Mouse (Mus musculus): Measurements from ENCODE around the gene Hspa13.

Gene Hspa13

DNA sequence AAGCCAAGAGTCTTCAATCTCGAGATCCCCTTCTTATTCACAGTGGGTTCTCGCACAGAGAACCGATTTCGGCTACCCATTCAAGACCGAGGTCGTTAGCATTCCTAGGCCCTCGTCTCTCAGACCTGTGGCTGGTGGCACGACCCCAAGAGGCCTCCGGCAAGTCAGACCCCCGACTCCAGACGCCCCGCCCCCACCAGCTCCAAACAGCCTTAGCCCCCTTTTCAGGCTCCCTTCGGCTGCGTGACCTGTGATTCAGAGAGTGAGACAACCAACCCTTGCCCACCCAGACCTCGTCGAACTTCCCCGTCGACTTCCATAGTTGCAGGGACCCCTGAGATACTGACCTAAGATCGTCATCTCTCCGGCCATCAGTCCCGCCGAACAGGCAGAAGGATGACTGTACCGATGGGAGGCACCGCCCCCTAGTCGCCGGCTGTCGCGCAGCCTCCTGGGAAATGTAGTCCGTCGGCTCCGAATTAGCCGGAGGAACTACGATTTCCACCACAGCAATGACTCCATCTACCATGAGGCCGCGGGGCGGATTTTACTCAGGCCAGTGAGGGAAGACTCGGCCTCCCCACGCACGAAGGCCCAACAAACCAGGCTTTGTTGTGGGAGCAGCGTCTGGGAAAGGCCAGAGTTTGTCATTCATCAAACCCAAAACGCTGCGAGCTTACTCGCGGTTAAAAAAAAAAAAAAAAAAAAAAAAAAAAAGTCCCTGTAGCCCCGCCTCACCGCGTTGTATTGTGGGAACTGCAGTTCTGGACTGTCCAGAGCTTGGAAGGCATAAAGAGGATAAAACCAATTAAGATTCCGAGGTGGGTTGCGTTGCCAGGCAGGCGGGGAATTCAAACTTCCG lies at the start of gene Hspa13:
Hspa13 (minus strand) TSS at position 717 of the 862 bp plus-strand sequence.
- DNase-seq (ENCODE audit: low spot score in 2 of 2), result peak; percentile 94 to 97

DNA sequence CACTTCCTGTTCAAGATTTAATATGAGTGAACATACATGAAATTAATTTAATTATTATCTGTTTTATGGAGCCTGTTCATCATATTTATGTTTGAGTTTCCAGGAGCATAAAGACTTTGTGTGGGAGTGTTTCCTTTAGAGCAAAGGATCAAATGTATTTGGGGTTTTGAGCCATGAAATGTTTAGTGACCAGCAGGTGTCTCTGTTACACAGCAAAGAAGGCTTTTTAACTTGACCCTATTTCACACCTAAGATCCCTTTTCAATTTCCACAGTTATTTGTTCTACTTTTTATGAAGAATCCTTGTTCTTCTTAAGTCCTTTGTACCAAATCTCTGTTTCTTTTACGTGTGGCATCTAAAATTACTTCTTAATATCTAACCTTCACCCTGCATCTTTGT lies 12.4 kb upstream of the Hspa13 start:
- DNase-seq (ENCODE audit: low spot score in 2 of 2), result no peak

DNA sequence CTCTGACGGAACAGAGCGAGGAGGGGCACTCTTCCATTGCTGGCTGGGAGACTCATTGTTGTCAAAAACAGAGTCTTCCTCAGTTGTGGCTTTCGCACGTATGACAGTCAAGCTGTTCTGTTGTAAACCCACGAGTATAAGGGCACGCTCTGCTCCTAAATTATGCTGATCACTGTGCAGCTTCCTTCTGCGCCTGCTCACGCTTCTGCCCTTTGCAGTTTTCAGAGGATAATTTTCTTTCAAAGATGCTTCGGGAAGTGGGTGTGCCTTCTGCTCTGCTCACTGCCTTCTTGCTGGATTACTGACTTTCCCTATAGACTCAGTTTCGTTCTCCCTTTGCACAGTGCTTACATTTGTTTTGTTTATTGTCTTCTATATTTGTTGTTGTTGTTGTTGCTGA lies 6.3 kb upstream of the Hspa13 start:
- DNase-seq (ENCODE audit: low spot score in 2 of 2), result no peak

DNA sequence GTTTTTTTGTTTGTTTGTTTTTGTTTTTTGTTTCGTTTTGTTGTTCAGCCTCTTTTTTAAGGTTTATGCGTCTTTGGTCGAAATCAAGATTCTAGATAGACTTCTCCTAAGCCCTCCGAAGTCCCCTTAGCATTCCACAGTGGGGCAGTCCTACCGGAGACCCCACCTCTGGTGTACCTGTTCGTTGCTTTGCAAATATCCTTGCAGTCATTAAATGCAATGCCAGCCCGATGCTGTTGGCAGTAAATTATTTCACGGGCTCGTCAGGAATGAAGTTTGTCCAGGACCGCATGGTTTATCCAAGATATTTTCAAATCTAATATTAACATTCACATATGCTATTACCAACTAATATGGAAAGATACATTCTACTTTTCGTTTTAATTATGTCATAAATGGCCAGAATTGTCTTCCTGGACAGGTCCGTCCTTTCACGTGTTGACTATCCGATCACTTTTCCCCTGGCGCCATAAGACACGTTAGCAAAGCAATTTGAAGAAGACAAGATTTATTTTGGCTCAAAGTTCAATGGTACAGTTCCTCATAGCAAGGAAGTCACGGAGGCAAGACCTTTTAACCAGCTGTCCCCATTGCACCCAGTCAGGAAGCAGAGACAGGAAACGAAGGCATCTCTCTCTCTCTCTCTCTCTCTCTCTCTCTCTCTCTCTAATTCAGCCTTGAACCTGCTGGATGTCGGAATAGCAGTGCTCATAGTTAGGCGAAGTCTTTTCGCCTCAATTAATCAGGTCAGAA lies 522 bp upstream of the Hspa13 start:
- no peak for DNase-seq (ENCODE audit: low spot score in 2 of 2)

DNA sequence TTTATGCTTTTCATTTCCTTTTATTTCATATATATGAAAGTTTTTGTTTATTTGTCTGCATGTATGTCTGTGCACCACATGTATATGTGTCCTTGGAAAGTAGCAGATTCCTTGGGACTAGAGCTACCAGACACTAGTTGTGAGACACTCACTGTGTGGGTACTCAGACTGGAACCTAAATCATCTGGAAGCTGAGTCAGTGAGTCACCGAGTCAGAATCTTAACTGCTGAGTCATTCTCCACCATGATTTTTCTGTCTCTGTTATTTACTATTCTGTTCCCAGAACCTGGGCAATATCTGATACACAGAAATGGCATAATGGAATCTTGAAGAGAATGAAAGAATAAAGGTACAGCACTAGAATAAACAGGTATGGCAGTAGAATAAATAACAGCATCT lies 14.0 kb downstream of the Hspa13 start:
- no peak for DNase-seq (ENCODE audit: low spot score in 2 of 2)

DNA sequence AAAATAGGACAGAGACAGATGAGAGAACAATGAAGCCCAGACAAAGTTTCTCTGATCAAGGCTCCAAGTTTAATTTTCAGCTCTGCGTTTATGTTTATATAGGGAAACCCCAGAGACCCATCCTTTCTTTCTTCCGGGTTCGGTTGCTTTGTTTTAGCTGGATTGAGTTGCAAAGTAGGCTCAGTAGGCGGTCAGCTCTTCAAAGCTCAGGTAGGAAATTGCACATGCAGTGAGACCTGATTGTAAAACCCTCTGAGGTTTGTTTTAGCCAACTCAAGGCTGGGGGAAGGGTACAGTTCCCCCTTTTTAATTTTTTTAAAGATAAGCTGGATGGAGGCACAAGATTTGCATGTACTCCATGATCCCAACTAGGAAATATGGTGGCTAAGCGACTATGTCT lies 16.8 kb downstream of the Hspa13 start:
- DNase-seq (ENCODE audit: low spot score in 2 of 2), result no peak

DNA sequence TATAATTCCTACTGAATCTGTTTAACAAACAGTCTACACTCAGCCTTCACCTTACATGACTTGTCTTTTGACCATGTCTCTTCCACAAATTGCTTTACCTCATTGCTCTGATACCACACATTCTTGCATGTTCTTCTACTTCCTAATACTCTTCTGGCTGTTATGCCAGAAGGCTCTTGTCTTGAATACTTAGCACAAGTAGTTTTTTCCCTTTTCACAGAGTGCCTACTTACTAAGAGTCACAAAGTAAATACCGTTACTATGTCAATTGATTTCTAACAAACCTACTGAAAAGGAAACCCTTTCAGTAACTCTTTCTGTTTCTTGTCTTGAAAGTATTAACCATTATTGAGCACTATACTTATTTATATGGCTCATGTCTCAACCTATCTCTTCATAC lies 18.0 kb downstream of the Hspa13 start:
- no peak for DNase-seq (ENCODE audit: low spot score in 2 of 2)

DNA sequence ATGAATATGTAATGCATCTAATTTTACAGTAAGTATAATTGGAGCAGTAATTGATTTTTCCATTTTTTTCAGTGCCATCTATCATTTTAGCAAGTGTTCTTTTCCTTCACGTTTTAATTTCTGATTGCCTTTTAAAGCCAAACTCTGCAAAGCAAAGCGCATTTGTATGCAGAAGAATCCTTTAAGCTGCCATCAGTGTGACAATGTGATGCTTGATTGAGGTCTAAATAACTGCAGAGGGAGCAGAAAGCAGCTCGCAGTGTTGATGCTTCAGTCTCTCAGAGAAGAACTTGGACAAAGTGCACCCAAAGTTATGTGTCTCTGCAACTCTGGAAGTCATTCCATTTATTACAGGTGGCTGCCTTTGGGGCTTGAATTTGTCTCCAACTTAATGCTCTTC lies 22.9 kb downstream of the Hspa13 start:
- DNase-seq (ENCODE audit: low spot score in 2 of 2), result no peak

DNA sequence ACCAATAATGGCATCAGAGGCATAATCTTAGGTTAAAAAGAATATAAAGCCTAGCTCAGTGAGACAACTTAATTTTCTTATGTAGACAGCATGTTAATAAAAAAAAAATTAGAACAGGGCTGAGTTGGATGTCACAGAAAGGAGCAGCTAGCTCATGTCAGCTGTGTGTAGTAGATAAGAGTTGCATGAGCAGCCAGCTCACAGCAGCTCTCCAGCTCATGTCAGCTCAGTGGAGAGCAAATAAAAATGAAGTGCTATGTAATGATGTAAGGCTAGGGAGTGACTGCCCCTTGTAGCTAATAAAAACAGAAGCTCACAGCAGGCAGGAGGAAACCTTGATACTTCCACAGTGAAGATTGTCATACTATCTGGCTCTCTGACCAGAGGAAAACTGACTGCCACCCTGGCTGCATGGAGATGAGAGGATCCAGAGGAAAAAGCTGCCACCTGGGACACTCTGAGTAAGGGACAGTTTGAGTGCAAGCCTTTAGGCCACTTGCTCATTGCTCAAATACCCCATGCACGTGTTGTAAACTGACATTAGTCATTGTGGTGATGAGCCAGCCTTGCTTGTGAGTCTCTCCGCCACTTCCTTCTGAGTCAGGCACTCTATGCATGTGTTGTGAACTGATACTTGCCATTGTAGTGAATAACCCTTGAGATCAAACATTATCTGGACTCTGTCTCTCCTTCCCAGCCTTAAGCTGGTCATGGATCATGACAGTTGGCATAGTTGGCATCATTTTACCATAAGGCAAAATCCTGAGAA lies 49.3 kb downstream of the Hspa13 start:
- DNase-seq (ENCODE audit: low spot score in 2 of 2), result no peak

DNA sequence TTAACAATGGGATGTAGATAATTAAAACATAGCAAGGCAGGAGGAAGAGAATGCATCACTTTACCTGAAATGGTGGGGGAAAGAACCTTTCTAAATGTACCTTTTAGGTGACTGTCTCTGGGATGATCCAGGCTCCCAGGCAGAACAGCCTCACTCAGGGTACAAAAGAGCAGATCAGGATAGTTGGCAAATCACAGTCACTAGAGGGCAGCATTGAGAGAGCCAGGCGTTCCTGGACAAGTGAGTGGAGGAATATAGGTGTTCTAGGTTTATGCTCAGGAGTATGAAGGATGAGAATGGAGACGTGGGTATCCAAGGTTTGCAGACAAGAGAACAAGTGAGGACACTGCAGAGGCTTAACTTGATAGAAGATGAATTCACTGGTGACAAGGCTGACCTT lies 70.7 kb downstream of the Hspa13 start:
- DNase-seq (ENCODE audit: low spot score in 2 of 2), result no peak

Data from urinary bladder, postnatal 4 days (tissue).